Mouse (Mus musculus): Measurements from ENCODE around the gene Lrfn1.

- TF ChIP-seq POLR2A (IDR thresholded peaks at IDR 0.05; ENCODE audit: low read depth, low read length) = no peak
- TF ChIP-seq CTCF (IDR thresholded peaks at IDR 0.05; ENCODE audit: extremely low read depth, insufficient read length, insufficient replicate concordance, low read depth, low read length) = no peak
These were observed 40.8 kb upstream of the Lrfn1 start for GRCm38 (mm10) chr7:28410841-28411475.

All from small intestine, adult 2 months (tissue).